Mouse (Mus musculus): ENCODE data around the gene Rapsn. TPM values are rescaled to one million over a fixed set of nuclear protein-coding genes. Genes with fewer than 3 reads are reported as not detected.

The Rapsn gene
- polyA plus RNA-seq, 1 experiment from 2014 or later = 3.5 TPM

- no peaks in the 10 kb centered on the region for H3K4me1 ChIP-seq (ENCODE audit: control insufficient read depth, insufficient read depth, low read length)
- peak overlapping the region; percentile 64 for H3K4me2 ChIP-seq (ENCODE audit: low read depth, low read length)
- under 1% methylated on average over 33 of the region's 36 CpGs for WGBS
- peak overlapping the region; percentile 38 for H3K4me3 ChIP-seq (ENCODE audit: low read depth, low read length)
- peak; percentile 68 for ATAC-seq (replicated peaks; ENCODE audit: insufficient number of reproducible peaks, low FRiP score, low TSS enrichment, low read depth)
- no peaks in the 10 kb centered on the region for H3K36me3 ChIP-seq (replicated peaks; ENCODE audit: control insufficient read depth, insufficient read depth, low read depth, low read length)
- H3K9me3 ChIP-seq (replicated peaks; ENCODE audit: control insufficient read depth, low read length) = no peaks in the 10 kb centered on the region
- H3K27ac ChIP-seq (replicated peaks; ENCODE audit: low read depth, low read length) = no peak overlapping the region
- no peaks in the 10 kb centered on the region for H3K27me3 ChIP-seq (ENCODE audit: control insufficient read depth, insufficient read depth, low read length)
- peak overlapping the region; percentile 41 for H3K9ac ChIP-seq (replicated peaks; ENCODE audit: low read length)
- peak; percentile 42 for DNase-seq (ENCODE audit: low spot score)
These were observed 43.0 kb downstream of the Rapsn start for GRCm38 (mm10) chr2:91078314-91079025.

- Histone ChIP-seq H3K9me3 (replicated peaks; ENCODE audit: control insufficient read depth, low read length) (no peaks in the 10 kb centered on the region), H3K4me3 (ENCODE audit: low read depth, low read length) (peak overlapping the region; percentile 38), H3K9ac (replicated peaks; ENCODE audit: low read length) (peak overlapping the region; percentile 41), H3K4me1 (ENCODE audit: control insufficient read depth, insufficient read depth, low read length) (no peaks in the 10 kb centered on the region), H3K27ac (replicated peaks; ENCODE audit: low read depth, low read length) (no peak overlapping the region), H3K4me2 (ENCODE audit: low read depth, low read length) (peak overlapping the region; percentile 64), H3K27me3 (ENCODE audit: control insufficient read depth, insufficient read depth, low read length) (no peaks in the 10 kb centered on the region), H3K36me3 (replicated peaks; ENCODE audit: control insufficient read depth, insufficient read depth, low read depth, low read length) (no peaks in the 10 kb centered on the region)
- ATAC-seq (replicated peaks; ENCODE audit: insufficient number of reproducible peaks, low FRiP score, low TSS enrichment, low read depth) (no peak), DNase-seq (ENCODE audit: low spot score) (peak; percentile 4)
- 31% methylated on average over 4 of the region's 5 CpGs for WGBS
These were observed 43.6 kb downstream of the Rapsn start for GRCm38 (mm10) chr2:91079026-91079384.

DNA sequence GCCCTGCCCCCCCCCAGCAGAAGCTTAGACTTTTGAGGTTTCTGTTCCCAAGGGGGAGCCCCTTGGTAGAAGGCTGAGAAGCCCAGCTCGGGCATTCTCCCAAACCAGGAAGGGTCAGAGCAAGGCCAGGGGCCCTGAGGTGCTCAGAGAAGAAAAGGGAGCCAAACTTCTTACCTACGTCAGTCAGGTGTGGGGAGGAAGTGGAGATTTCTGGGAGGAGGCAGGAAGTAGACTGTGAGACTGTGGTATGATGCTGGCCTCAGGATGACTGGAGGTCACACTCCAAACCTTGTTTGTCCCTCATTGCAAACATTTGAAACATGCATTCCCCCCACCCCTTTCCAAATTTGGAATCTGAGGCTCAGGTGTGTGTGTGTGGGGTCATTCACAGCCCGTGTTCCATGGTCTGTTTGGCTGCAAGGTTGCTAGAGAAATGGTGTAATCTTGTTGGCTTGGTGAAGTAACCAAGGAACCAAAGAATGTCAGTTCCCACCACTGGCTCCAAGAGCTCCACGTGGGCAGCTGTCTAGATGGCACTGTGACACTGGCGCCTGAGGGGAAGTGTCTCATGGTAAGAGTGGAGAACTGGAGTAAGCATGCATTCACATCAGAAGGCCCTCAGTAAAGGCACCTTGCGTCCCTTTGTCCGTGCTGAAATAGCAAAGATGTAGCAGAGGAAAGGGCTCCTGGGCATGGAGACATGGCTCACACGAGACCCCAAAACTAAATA, 45.5 kb downstream of the Rapsn start:
- no peak overlapping the region for H3K4me3 ChIP-seq (ENCODE audit: low read depth, low read length)
- H3K27me3 ChIP-seq (ENCODE audit: control insufficient read depth, insufficient read depth, low read length) = no peaks in the 10 kb centered on the region
- no peak overlapping the region for H3K9ac ChIP-seq (replicated peaks; ENCODE audit: low read length)
- no peak overlapping the region for H3K27ac ChIP-seq (replicated peaks; ENCODE audit: low read depth, low read length)
- no peak for ATAC-seq (replicated peaks; ENCODE audit: insufficient number of reproducible peaks, low FRiP score, low TSS enrichment, low read depth)
- no peaks in the 10 kb centered on the region for H3K9me3 ChIP-seq (replicated peaks; ENCODE audit: control insufficient read depth, low read length)
- no peaks in the 10 kb centered on the region for H3K36me3 ChIP-seq (replicated peaks; ENCODE audit: control insufficient read depth, insufficient read depth, low read depth, low read length)
- no peak for DNase-seq (ENCODE audit: low spot score)
- 82% methylated on average over 8 of the region's 8 CpGs for WGBS
- no peaks in the 10 kb centered on the region for H3K4me1 ChIP-seq (ENCODE audit: control insufficient read depth, insufficient read depth, low read length)
- no peak overlapping the region for H3K4me2 ChIP-seq (ENCODE audit: low read depth, low read length)

- DNase-seq (ENCODE audit: low spot score) (no peak), ATAC-seq (replicated peaks; ENCODE audit: insufficient number of reproducible peaks, low FRiP score, low TSS enrichment, low read depth) (no peak)
- no peaks in the 10 kb centered on the region for H3K4me1 ChIP-seq (ENCODE audit: control insufficient read depth, insufficient read depth, low read length)
- H3K4me3 ChIP-seq (ENCODE audit: low read depth, low read length) = no peak within 1 kb of the TSS
- no peak within 1 kb of the TSS for H3K9ac ChIP-seq (replicated peaks; ENCODE audit: low read length)
- no peaks in the 10 kb centered on the region for H3K27me3 ChIP-seq (ENCODE audit: control insufficient read depth, insufficient read depth, low read length)
- no peak within 1 kb of the TSS for H3K4me2 ChIP-seq (ENCODE audit: low read depth, low read length)
- WGBS = 85% methylated on average over 13 of the region's 13 CpGs
- H3K27ac ChIP-seq (replicated peaks; ENCODE audit: low read depth, low read length) = no peak within 1 kb of the TSS
- no peaks in the 10 kb centered on the region for H3K9me3 ChIP-seq (replicated peaks; ENCODE audit: control insufficient read depth, low read length)
- no peaks in the 10 kb centered on the region for H3K36me3 ChIP-seq (replicated peaks; ENCODE audit: control insufficient read depth, insufficient read depth, low read depth, low read length)
These were observed 46.6 kb downstream of the Rapsn start, which contains the start of gene Spi1 for GRCm38 (mm10) chr2:91081775-91082695. Gene Spi1 (plus strand): TSS chr2:91082390.

GRCm38 (mm10) chr2:91082844-91083243, 47.4 kb downstream of the Rapsn start:
- Histone ChIP-seq H3K36me3 (replicated peaks; ENCODE audit: control insufficient read depth, insufficient read depth, low read depth, low read length) (no peaks in the 10 kb centered on the region), H3K4me2 (ENCODE audit: low read depth, low read length) (no peak overlapping the region), H3K27me3 (ENCODE audit: control insufficient read depth, insufficient read depth, low read length) (no peaks in the 10 kb centered on the region), H3K9me3 (replicated peaks; ENCODE audit: control insufficient read depth, low read length) (no peaks in the 10 kb centered on the region), H3K27ac (replicated peaks; ENCODE audit: low read depth, low read length) (no peak overlapping the region), H3K9ac (replicated peaks; ENCODE audit: low read length) (no peak overlapping the region), H3K4me3 (ENCODE audit: low read depth, low read length) (no peak overlapping the region), H3K4me1 (ENCODE audit: control insufficient read depth, insufficient read depth, low read length) (no peaks in the 10 kb centered on the region)
- ATAC-seq (replicated peaks; ENCODE audit: insufficient number of reproducible peaks, low FRiP score, low TSS enrichment, low read depth) = no peak
- no peak for DNase-seq (ENCODE audit: low spot score)
- WGBS = 62% methylated on average over 11 of the region's 11 CpGs

- no peak for DNase-seq (ENCODE audit: low spot score)
- H3K4me3 ChIP-seq (ENCODE audit: low read depth, low read length) = no peak overlapping the region
- H3K9me3 ChIP-seq (replicated peaks; ENCODE audit: control insufficient read depth, low read length) = no peaks in the 10 kb centered on the region
- no peaks in the 10 kb centered on the region for H3K36me3 ChIP-seq (replicated peaks; ENCODE audit: control insufficient read depth, insufficient read depth, low read depth, low read length)
- H3K27ac ChIP-seq (replicated peaks; ENCODE audit: low read depth, low read length) = no peak overlapping the region
- H3K27me3 ChIP-seq (ENCODE audit: control insufficient read depth, insufficient read depth, low read length) = no peaks in the 10 kb centered on the region
- H3K9ac ChIP-seq (replicated peaks; ENCODE audit: low read length) = no peak overlapping the region
- no peak for ATAC-seq (replicated peaks; ENCODE audit: insufficient number of reproducible peaks, low FRiP score, low TSS enrichment, low read depth)
- H3K4me2 ChIP-seq (ENCODE audit: low read depth, low read length) = no peak overlapping the region
- 48% methylated on average over 1 of the region's 1 CpGs for WGBS
- no peaks in the 10 kb centered on the region for H3K4me1 ChIP-seq (ENCODE audit: control insufficient read depth, insufficient read depth, low read length)
These were observed 48.0 kb downstream of the Rapsn start for GRCm38 (mm10) chr2:91083366-91083940.

GRCm38 (mm10) chr2:91084179-91084820, 48.9 kb downstream of the Rapsn start:
- Histone ChIP-seq H3K4me3 (ENCODE audit: low read depth, low read length) (no peak overlapping the region), H3K4me2 (ENCODE audit: low read depth, low read length) (no peak overlapping the region), H3K27me3 (ENCODE audit: control insufficient read depth, insufficient read depth, low read length) (no peaks in the 10 kb centered on the region), H3K4me1 (ENCODE audit: control insufficient read depth, insufficient read depth, low read length) (no peaks in the 10 kb centered on the region), H3K27ac (replicated peaks; ENCODE audit: low read depth, low read length) (no peak overlapping the region), H3K36me3 (replicated peaks; ENCODE audit: control insufficient read depth, insufficient read depth, low read depth, low read length) (no peaks in the 10 kb centered on the region), H3K9me3 (replicated peaks; ENCODE audit: control insufficient read depth, low read length) (no peaks in the 10 kb centered on the region), H3K9ac (replicated peaks; ENCODE audit: low read length) (no peak overlapping the region)
- no peak for DNase-seq (ENCODE audit: low spot score)
- ATAC-seq (replicated peaks; ENCODE audit: insufficient number of reproducible peaks, low FRiP score, low TSS enrichment, low read depth) = no peak
- 83% methylated on average over 15 of the region's 15 CpGs for WGBS

Measured in embryonic facial prominence, embryonic 11.5 days (tissue).